Mouse (Mus musculus) hindbrain, embryonic 16.5 days (tissue): Measurements from ENCODE around the gene Wscd1. TPM values are rescaled to one million over a fixed set of nuclear protein-coding genes. Genes with fewer than 3 reads are reported as not detected.
A peak's percentile ranks its signal among the peaks of the same experiment; 100 is the strongest.

Experiments
- ATAC-seq: fragments of 200-750 bp; cut with Nextera tagmentation; 2 replicates; pipeline ENCODE4 v1.8.0; 2017; ENCODE audit warnings: moderate TSS enrichment, moderate library complexity
- H3K27ac ChIP-seq: fragments of 300-500 bp; sonication (generic); 2 replicates; pipeline ENCODE4 v1.5.1; 2014; ENCODE audit warnings: low read depth, mild to moderate bottlenecking, control low read depth, low read length, moderate library complexity
- H3K27me3 ChIP-seq: fragments of 300-500 bp; sonication (generic); replicated peaks from 2 replicates; pipeline ENCODE4 v1.6.1; 2014; ENCODE audit warnings: low read length; ENCODE audit not compliant: control insufficient read depth, insufficient read depth
- H3K36me3 ChIP-seq: fragments of 300-500 bp; sonication (generic); 2 replicates; pipeline ENCODE4 v1.6.1; 2014; ENCODE audit warnings: mild to moderate bottlenecking, low read length, moderate library complexity, mixed read lengths; ENCODE audit not compliant: control insufficient read depth, insufficient read depth
- H3K4me1 ChIP-seq: fragments of 300-500 bp; sonication (generic); 2 replicates; pipeline ENCODE4 v1.6.1; 2014; ENCODE audit warnings: low read depth, low read length; ENCODE audit not compliant: control insufficient read depth, insufficient read depth
- H3K4me2 ChIP-seq: fragments of 300-500 bp; sonication (generic); 2 replicates; pipeline ENCODE4 v1.6.1; 2014; ENCODE audit warnings: mild to moderate bottlenecking, low read length, control low read depth, moderate library complexity
- H3K4me3 ChIP-seq: fragments of 300-500 bp; sonication (generic); 2 replicates; pipeline ENCODE4 v1.5.1; 2014; ENCODE audit warnings: mild to moderate bottlenecking, low read length, control low read depth, moderate library complexity
- H3K9ac ChIP-seq: fragments of 300-500 bp; sonication (generic); 2 replicates; pipeline ENCODE4 v1.6.1; 2014; ENCODE audit warnings: low read depth, mild to moderate bottlenecking, control low read depth, low read length, moderate library complexity
- H3K9me3 ChIP-seq: fragments of 300-500 bp; sonication (generic); 2 replicates; pipeline ENCODE4 v1.6.1; 2014; ENCODE audit warnings: mild to moderate bottlenecking, low read length, moderate library complexity; ENCODE audit not compliant: control insufficient read depth
- WGBS: fragments of 180-500 bp; shearing (Covaris S2); extraction: QIAGEN DNeasy Blood & Tissue Kit; methylation state at CpG from one replicate; pipeline ENCODE4 v1.1.7; 2014; 5-methylcytosine and 5-hydroxymethylcytosine counted together
- polyA plus RNA-seq: library from polyadenylated mRNA; unstranded; fragments of >200 nt; fragmentation: Nextera tagmentation; extraction: Ambion mirVana; gene quantifications from 2 replicates; pipeline ENCODE4 v1.2.1, GENCODE M21; 2015

The Wscd1 gene
- 98.8 and 106 TPM in 2 replicates for polyA plus RNA-seq

DNA sequence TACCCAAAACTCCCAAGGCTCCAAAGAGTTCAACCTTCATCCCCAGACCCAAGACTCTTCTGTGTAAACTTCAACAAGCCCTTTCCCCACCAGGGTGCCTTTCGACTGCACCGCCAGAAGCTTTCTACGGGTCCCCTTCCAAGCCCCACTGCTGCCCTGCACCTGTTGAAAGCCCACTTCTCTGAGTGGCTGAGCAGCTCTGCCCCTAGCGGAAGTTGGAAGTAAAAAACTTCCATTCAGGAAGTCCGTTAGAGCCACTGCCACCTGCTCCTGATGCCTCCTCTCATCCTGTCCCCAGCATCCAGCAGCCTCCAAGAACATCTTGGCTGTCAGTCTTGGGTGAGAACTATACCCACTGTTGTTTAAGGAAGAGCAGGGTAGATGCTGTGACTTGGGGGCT lies at the start of gene Wscd1:
Gene Wscd1 (plus strand): TSS at position 250 of the 400 bp plus-strand sequence.
- H3K4me2 ChIP-seq, result peak within 1 kb of the TSS; percentile 82
- H3K9me3 ChIP-seq, result no peaks in the 10 kb centered on the region
- peak within 1 kb of the TSS; percentile 88 for H3K4me3 ChIP-seq
- ATAC-seq, result 0 out of 2 replicates have a peak, but pooled peaks have one; percentile 0
- no peaks in the 10 kb centered on the region for H3K27me3 ChIP-seq
- WGBS, result 4% methylated on average over 5 of the region's 5 CpGs
- peaks cover 25% of the 10 kb centered on the region for H3K4me1 ChIP-seq
- H3K27ac ChIP-seq, result peak within 1 kb of the TSS; percentile 84
- H3K36me3 ChIP-seq, result no peaks in the 10 kb centered on the region
- peak within 1 kb of the TSS; percentile 91 for H3K9ac ChIP-seq

DNA sequence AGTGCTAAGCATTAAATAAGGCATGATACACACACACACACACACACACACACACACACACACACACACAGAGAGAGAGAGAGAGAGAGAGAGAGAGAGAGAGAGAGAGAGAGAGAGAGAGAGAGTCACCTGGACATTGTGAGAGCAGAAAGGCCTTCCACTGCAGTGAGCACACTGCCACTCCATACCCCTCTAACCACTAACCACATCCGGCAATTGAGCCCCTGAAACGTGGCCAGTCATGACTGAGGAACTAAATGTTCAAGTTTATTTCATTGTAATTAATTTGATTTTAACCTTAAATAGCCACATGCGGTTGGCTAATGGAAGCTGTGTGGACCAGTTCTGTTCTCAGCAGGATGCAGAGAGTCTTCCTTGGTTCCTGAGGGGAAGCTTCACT lies 21.7 kb upstream of the Wscd1 start:
- Histone ChIP-seq H3K4me3 (no peak overlapping the region), H3K4me2 (no peak overlapping the region), H3K9me3 (no peaks in the 10 kb centered on the region), H3K27ac (no peak overlapping the region), H3K9ac (no peak overlapping the region), H3K36me3 (no peaks in the 10 kb centered on the region), H3K27me3 (no peaks in the 10 kb centered on the region), H3K4me1 (no peaks in the 10 kb centered on the region; the same call in 1 of the 2 replicates)
- no peak for ATAC-seq
- 71% methylated on average over 3 of the region's 3 CpGs for WGBS

DNA sequence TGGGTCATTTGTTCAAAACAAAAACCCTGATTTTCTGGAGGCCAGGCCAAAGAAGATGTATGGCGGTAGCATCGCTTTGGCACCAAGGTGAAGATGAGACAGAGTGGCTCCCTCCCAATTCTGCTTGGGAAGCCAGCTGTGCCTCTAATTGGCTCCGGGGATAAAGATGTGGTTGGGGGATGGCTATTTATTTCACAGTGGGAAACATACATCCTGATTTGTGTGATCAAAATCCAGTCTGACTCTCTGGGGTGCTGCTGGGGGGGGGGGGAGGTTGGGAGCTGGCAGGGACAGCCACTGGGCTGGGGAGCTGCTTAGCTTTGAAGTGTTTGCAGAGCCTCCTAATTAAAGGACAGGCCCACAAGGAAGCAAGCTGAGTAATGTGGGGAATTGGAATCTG lies 20.4 kb upstream of the Wscd1 start:
- H3K4me3 ChIP-seq, result no peak overlapping the region
- ATAC-seq, result no peak
- H3K9me3 ChIP-seq, result no peaks in the 10 kb centered on the region
- H3K4me1 ChIP-seq, result no peaks in the 10 kb centered on the region; the same call in 1 of the 2 replicates
- no peak overlapping the region for H3K27ac ChIP-seq
- no peaks in the 10 kb centered on the region for H3K36me3 ChIP-seq
- no peak overlapping the region for H3K4me2 ChIP-seq
- no peak overlapping the region for H3K9ac ChIP-seq
- WGBS, result 35% methylated on average over 3 of the region's 3 CpGs
- H3K27me3 ChIP-seq, result no peaks in the 10 kb centered on the region

DNA sequence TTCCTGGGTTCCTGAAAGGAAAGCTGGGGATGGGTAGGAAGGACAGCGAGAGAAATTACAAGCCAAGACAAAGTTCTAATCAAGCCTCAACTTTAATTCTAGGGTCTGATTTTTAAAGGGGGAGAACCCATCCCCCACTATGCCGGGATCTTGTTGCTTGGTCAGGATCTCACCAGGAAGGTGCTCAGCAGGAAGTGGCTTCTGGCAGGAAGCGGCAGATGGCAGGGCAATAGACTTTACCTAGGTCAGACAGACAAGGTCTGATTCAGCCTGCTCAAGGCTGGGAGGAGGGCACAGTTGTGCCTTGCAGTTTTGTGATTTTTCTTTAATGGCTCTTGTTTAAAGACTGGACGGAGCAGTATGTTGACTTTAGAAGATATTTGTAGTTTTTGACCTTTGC lies 15.9 kb upstream of the Wscd1 start:
- Histone ChIP-seq H3K36me3 (no peaks in the 10 kb centered on the region), H3K9me3 (no peaks in the 10 kb centered on the region), H3K27me3 (no peaks in the 10 kb centered on the region), H3K4me1 (peaks cover 12% of the 10 kb centered on the region), H3K4me3 (no peak overlapping the region), H3K27ac (no peak overlapping the region), H3K4me2 (no peak overlapping the region), H3K9ac (no peak overlapping the region)
- no peak for ATAC-seq
- WGBS, result 72% methylated on average over 4 of the region's 4 CpGs

DNA sequence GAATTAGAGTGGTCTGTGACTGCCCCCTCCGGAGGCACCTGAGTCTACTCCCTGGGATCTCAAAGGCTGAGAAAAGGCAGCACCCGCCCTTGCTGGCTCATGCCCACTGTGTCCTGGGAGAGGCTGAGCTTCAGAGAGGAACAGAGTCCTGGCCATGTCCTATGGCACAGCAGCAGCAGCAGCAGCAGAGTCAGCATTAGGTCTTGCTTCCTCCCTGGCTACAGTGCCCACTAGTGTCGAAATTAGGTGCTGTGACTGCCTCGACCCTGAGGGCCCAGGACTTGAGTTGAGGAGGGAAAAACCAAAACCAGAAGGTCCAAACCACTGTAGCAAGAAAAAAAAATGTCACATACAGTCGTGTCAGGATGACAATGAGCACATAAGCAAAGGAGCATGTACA lies 12.6 kb upstream of the Wscd1 start:
- H3K4me1 ChIP-seq, result peaks cover 18% of the 10 kb centered on the region
- no peak overlapping the region for H3K4me2 ChIP-seq
- no peak overlapping the region for H3K9ac ChIP-seq
- no peaks in the 10 kb centered on the region for H3K27me3 ChIP-seq
- no peaks in the 10 kb centered on the region for H3K9me3 ChIP-seq
- H3K36me3 ChIP-seq, result no peaks in the 10 kb centered on the region
- H3K4me3 ChIP-seq, result no peak overlapping the region
- no peak overlapping the region for H3K27ac ChIP-seq
- 35% methylated on average over 5 of the region's 5 CpGs for WGBS
- no peak; the same call in 1 of the 2 replicates for ATAC-seq

DNA sequence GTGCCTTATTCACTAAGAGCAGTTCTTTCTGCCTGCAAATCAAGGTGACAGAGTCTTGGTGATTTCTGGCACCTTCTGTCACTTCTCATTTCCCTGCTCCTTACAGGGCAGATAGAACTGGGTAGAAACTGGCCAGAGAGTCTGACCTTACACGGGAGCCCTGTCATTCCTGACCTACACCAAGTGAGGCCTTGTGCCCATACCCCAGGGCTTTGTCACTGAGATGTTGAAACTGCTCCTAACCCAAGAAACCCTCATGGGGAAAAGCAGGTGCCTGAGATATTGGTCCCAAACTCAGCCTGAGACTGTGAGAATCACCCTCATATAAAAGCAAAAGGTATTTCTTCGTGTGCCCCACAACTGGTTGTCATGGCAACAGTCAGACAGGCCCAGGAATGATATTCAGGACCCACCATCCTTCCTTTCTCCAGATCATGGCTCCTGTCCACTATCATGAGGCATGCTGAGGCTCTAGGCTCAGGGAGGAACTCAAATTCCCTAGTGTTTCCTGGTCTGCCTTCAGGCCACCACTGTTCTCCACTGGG lies 11.1 kb upstream of the Wscd1 start:
- H3K9me3 ChIP-seq, result no peaks in the 10 kb centered on the region
- H3K27ac ChIP-seq, result no peak overlapping the region
- ATAC-seq, result no peak

DNA sequence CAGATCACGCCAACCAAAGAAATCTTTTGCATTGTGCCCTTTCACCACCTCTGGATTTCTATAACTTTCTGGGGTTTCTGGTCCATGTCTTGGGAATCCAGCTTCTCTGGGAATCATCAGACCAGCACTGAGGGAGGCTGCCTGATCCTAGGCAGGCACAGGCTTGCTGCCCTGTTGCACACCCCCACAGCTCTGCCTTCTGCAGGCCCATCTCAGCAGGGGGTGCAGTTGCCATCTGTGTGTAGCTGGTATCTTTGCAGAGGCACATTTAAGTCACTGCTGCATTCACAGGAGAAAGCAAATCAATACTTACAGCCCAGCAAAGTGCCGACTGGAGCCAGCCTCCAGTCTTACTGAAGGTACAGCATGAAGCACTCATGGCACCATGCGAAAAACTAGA lies 3.8 kb upstream of the Wscd1 start:
- H3K27ac ChIP-seq, result no peak overlapping the region

More for the DNA sequence above, 11.1 kb upstream of the Wscd1 start:
- H3K4me3 ChIP-seq, result no peak overlapping the region
- WGBS, result 37% methylated on average over 2 of the region's 2 CpGs
- no peaks in the 10 kb centered on the region for H3K27me3 ChIP-seq
- no peak overlapping the region for H3K9ac ChIP-seq
- H3K36me3 ChIP-seq, result no peaks in the 10 kb centered on the region
- H3K4me2 ChIP-seq, result no peak overlapping the region
- peaks cover 18% of the 10 kb centered on the region for H3K4me1 ChIP-seq

DNA sequence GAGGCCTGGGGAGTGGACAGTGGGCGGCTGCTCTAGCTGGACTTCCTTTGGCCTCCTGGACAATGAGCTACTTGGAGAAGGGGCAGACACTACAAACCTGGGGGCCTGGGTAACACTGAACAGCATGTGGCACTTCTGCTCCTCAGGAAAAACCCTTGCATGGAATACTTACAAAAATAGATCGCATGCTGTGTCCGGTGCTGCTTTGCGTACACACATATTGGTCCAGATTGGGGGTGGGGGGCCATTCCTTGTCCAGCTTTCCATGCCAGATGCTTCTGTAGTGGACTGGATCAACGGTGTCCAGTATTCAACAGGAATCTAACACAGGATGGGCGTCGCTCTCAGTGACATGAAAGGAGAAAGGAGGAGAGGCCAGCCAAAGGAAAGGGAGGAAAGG lies 2.0 kb upstream of the Wscd1 start:
- no peak overlapping the region for H3K9ac ChIP-seq
- no peaks in the 10 kb centered on the region for H3K9me3 ChIP-seq
- no peak overlapping the region for H3K4me2 ChIP-seq
- no peak for ATAC-seq
- H3K4me1 ChIP-seq, result peaks cover 16% of the 10 kb centered on the region
- H3K27me3 ChIP-seq, result no peaks in the 10 kb centered on the region
- WGBS, result 72% methylated on average over 7 of the region's 7 CpGs
- H3K4me3 ChIP-seq, result no peak overlapping the region
- H3K27ac ChIP-seq, result no peak overlapping the region
- no peaks in the 10 kb centered on the region for H3K36me3 ChIP-seq

More for the DNA sequence above, 3.8 kb upstream of the Wscd1 start:
- no peak for ATAC-seq
- H3K27me3 ChIP-seq, result no peaks in the 10 kb centered on the region
- H3K4me2 ChIP-seq, result no peak overlapping the region
- H3K9ac ChIP-seq, result no peak overlapping the region
- no peak overlapping the region for H3K4me3 ChIP-seq
- no peaks in the 10 kb centered on the region for H3K36me3 ChIP-seq
- 85% methylated on average over 3 of the region's 3 CpGs for WGBS
- peaks cover 8% of the 10 kb centered on the region; the same call in 1 of the 2 replicates for H3K4me1 ChIP-seq
- no peaks in the 10 kb centered on the region for H3K9me3 ChIP-seq

DNA sequence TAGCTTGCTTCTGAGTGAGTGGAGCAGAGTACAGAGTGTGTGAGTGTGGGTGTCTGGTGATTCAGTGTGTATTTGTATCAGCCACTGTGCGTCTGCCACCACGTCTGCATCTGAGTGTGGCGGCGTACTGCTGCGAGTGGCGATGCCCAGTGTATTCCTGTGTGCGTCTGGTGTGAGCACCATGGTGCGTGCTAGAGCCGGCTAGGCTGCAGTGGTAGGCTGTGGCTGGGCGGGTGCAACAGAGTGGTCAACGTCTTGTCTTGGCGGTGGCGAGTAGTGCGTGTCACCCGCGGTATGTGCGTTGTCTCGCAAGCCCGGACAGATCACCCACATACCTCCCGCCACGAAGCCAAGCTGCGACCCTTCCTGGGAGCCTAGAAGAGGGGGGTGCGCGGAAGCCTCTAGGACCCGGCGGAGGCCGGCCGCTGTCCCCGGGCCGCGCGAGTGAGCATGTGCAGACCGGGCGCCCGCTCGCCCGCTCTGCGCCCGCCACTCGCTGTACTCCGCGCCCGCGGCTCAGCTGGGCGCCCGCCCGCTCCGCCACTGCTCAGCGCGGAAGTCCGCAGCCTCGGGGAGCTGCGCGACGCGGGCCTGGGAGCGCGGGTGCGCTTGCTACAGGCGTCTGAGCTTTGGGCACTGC lies 934 bp downstream of the Wscd1 start:
- WGBS, result under 1% methylated on average over 60 of the region's 60 CpGs
- Histone ChIP-seq H3K4me3 (peak overlapping the region; percentile 88), H3K27ac (peak overlapping the region; percentile 84), H3K9me3 (no peaks in the 10 kb centered on the region), H3K36me3 (no peaks in the 10 kb centered on the region), H3K9ac (peak overlapping the region; percentile 91), H3K27me3 (no peaks in the 10 kb centered on the region), H3K4me1 (peaks cover 34% of the 10 kb centered on the region), H3K4me2 (peak overlapping the region; percentile 82)
- peak; percentile 94 for ATAC-seq
